Comparison of ENCODE assay signal across 8 mouse cellular contexts in genomic region chr4:55929141-55929782, GRCm38 (mm10).
A peak's percentile ranks its signal among the peaks of the same experiment; 100 is the strongest.
DNase-seq lines count a peak whose midpoint lies in the region; ATAC-seq and TF ChIP-seq lines count a peak whose summit lies in the region.

No protein-coding gene starts in this region.

- H3K36me3 ChIP-seq in embryonic facial prominence, embryonic 10.5 days (replicated peaks): no peaks in the 10 kb centered on the region
- no peaks in the 10 kb centered on the region for H3K36me3 ChIP-seq in kidney, embryonic 14.5 days (ENCODE audit: control insufficient read depth, insufficient read depth, low read length)
- no peaks in the 10 kb centered on the region for H3K36me3 ChIP-seq in midbrain, postnatal 0 days (ENCODE audit: insufficient read depth, low read length)

- TF ChIP-seq CTCF in midbrain, postnatal 0 days (IDR thresholded peaks at IDR 0.05): no peak

- peaks cover 19% of the 10 kb centered on the region for H3K4me1 ChIP-seq in embryonic facial prominence, embryonic 10.5 days
- no peaks in the 10 kb centered on the region for H3K4me1 ChIP-seq in kidney, embryonic 14.5 days (ENCODE audit: control insufficient read depth, insufficient read depth, low read length)
- no peaks in the 10 kb centered on the region for H3K4me1 ChIP-seq in midbrain, postnatal 0 days (ENCODE audit: insufficient read depth, low read length)

- no peak overlapping the region for H3K9ac ChIP-seq in kidney, embryonic 14.5 days (ENCODE audit: low read depth, low read length)
- H3K9ac ChIP-seq in midbrain, postnatal 0 days (replicated peaks; ENCODE audit: low read length, poor library complexity, severe bottlenecking): no peak overlapping the region

- peak overlapping the region; percentile 13; the same call in 1 of the 2 replicates for H3K4me3 ChIP-seq in embryonic facial prominence, embryonic 10.5 days
- H3K4me3 ChIP-seq in kidney, embryonic 14.5 days (ENCODE audit: low read length): no peak overlapping the region
- H3K4me3 ChIP-seq in midbrain, postnatal 0 days (ENCODE audit: low read depth, low read length): 0 out of 2 replicates have a peak overlapping the region, but pooled peaks have one; percentile 3

- intact Hi-C loops in heart, postnatal 36 days (cut with DNase I): no loop called here

- no peaks in the 10 kb centered on the region for H3K27me3 ChIP-seq in embryonic facial prominence, embryonic 10.5 days (replicated peaks; ENCODE audit: low read depth, poor library complexity, severe bottlenecking)
- no peaks in the 10 kb centered on the region for H3K27me3 ChIP-seq in kidney, embryonic 14.5 days (ENCODE audit: control insufficient read depth, insufficient read depth, low read length)
- H3K27me3 ChIP-seq in midbrain, postnatal 0 days (ENCODE audit: insufficient read depth, low read length): no peaks in the 10 kb centered on the region; the same call in 1 of the 2 replicates

- H3K4me2 ChIP-seq in kidney, embryonic 14.5 days (replicated peaks; ENCODE audit: low read depth, low read length): no peak overlapping the region; the same call in 1 of the 2 replicates
- peak overlapping the region; percentile 35 for H3K4me2 ChIP-seq in midbrain, postnatal 0 days (ENCODE audit: low read depth, low read length, poor library complexity, severe bottlenecking)

- H3K9me3 ChIP-seq in embryonic facial prominence, embryonic 10.5 days: no peaks in the 10 kb centered on the region
- no peaks in the 10 kb centered on the region for H3K9me3 ChIP-seq in kidney, embryonic 14.5 days (ENCODE audit: control insufficient read depth, low read length)
- H3K9me3 ChIP-seq in midbrain, postnatal 0 days (ENCODE audit: low read length): no peaks in the 10 kb centered on the region

- peak; percentile 6 to 22 for DNase-seq in cerebellum, postnatal 14 days
- DNase-seq in cerebellum, adult 11-12 months: no peak
- peak; percentile 56 for DNase-seq in embryonic facial prominence, embryonic 10.5 days (ENCODE audit: low spot score)
- DNase-seq in midbrain, postnatal 0 days (ENCODE audit: low spot score): peak; percentile 51
- no peak for DNase-seq in adrenal gland, postnatal 14 days
- no peak for DNase-seq in thymus, adult 18-20 months
- no peak for DNase-seq in heart, postnatal 36 days

- WGBS in embryonic facial prominence, embryonic 10.5 days: 51% methylated on average over 11 of the region's 11 CpGs
- WGBS in kidney, embryonic 14.5 days: 56% methylated on average over 11 of the region's 11 CpGs
- WGBS in midbrain, postnatal 0 days: 21% methylated on average over 11 of the region's 11 CpGs

- H3K27ac ChIP-seq in embryonic facial prominence, embryonic 10.5 days (replicated peaks): peak overlapping the region; percentile 45
- no peak overlapping the region for H3K27ac ChIP-seq in kidney, embryonic 14.5 days (ENCODE audit: low read depth, low read length)
- no peak overlapping the region for H3K27ac ChIP-seq in midbrain, postnatal 0 days (ENCODE audit: low read depth, low read length)

- ATAC-seq in kidney, embryonic 14.5 days (ENCODE audit: low FRiP score, low TSS enrichment): peak; percentile 43; the same call in 1 of the 2 replicates
- peak; percentile 65; the same call in 1 of the 2 replicates for ATAC-seq in midbrain, postnatal 0 days (ENCODE audit: low FRiP score)

Comparison
In these comparisons a context has a peak if more than half of its experiments do, and no peak if none do; other contexts are left out.
1. DNase-seq: peak in cerebellum, postnatal 14 days (2 of 2), embryonic facial prominence, embryonic 10.5 days (single experiment) and midbrain, postnatal 0 days (single experiment); none in cerebellum, adult 11-12 months (single experiment), adrenal gland, postnatal 14 days (single experiment), thymus, adult 18-20 months (0 of 2) and heart, postnatal 36 days (0 of 2).